Mouse (Mus musculus) thymus, adult 2 months (tissue): Measurements from ENCODE around the gene D130043K22Rik.

ENCODE experiments used
- CTCF ChIP-seq: fragments of 200-500 bp; IDR thresholded peaks from 2 replicates; pipeline ENCODE4 v1.5.1; 2012; ENCODE audit warnings: mild to moderate bottlenecking, control low read depth, low read length, moderate library complexity, borderline replicate concordance; ENCODE audit not compliant: control insufficient read depth, poor library complexity, insufficient read depth; ENCODE audit errors: extremely low read depth
- POLR2A ChIP-seq: fragments of 200-500 bp; IDR thresholded peaks from 2 replicates; pipeline ENCODE4 v1.6.1; 2012; ENCODE audit warnings: mild to moderate bottlenecking, low read length, control low read depth, moderate library complexity; ENCODE audit not compliant: control insufficient read depth, poor library complexity, insufficient read depth; ENCODE audit errors: extremely low read depth

DNA sequence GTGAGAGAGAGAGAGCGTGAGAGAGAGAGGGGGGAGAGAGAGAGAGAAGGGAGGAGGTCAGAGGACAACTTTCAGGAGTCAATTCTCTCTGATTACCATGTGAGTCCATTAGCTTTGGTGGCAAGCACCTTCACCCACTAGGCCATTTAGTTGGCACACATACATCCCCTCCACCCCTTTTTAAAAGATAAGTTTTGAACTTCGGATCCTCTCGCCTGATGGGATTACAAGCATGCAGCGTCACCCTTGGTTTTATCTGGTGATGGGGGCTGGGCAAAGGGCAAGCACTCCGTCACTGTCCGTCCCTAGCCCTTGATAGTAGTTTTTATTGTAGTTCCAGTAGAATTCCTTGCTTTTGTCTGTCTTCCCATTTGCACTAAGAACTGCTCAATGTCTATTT is 35.3 kb downstream of the D130043K22Rik start:
- TF ChIP-seq POLR2A (no peak), CTCF (no peak)
